Mouse (Mus musculus) stomach, postnatal 0 days (tissue): ENCODE measurements at regions not wholly inside any gene's neighbourhood (a gene's known extent, or its start where the extent isn't known, plus 50 kb on each side); places are given as distances from the start of the nearest gene placed in this dataset.

Experiments
- CTCF ChIP-seq: IDR thresholded peaks from 2 replicates; pipeline ENCODE4 v1.5.1; 2016; ENCODE audit warnings: antibody characterized with exemption, low read depth, mild to moderate bottlenecking, moderate library complexity
- EP300 ChIP-seq: optimal IDR thresholded peaks from 2 replicates; pipeline ENCODE3; 2016; ENCODE audit warnings: antibody characterized with exemption

DNA sequence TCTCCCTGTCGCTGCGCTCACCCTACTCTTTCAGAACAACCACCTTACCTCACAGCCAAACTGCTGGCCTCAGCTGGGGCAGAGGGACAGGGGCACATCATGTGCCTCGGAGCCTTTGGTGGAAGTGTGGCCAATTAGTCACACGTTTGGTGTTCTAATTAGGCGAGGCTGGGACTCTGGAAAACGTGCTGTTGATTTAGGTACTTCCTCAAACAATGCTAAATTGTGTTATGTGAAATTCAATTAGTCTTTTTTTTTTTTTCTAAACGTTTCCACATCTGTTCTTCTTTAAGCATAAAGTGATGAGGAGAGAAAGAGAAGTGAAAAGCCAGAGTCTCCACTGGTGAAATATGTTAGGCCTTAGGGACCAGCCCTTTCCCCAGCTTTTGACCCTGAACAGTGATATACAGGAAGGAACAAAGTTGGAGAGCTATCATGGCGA lies 174.1 kb downstream of the Tbx18 start:
- TF ChIP-seq EP300 = no peak
- no peak for TF ChIP-seq CTCF
